Mouse (Mus musculus): Measurements from ENCODE around the gene Trpv3. TPM values are rescaled to one million over a fixed set of nuclear protein-coding genes. Genes with fewer than 3 reads are reported as not detected.

Trpv3 gene
- polyA plus RNA-seq (2012; ENCODE audit: insufficient read depth, insufficient read length, missing spikeins) = not detected in 2 replicates

GRCm38 (mm10) chr11:73267267-73267666, at the start of gene Trpv3:
Trpv3 (plus strand) TSS chr11:73267388.
- TF ChIP-seq POLR2A (IDR thresholded peaks at IDR 0.05; ENCODE audit: borderline replicate concordance, low read depth, low read length) (no peak), CTCF (IDR thresholded peaks at IDR 0.05; ENCODE audit: low read depth, low read length) (no peak)
- H3K4me3 ChIP-seq (ENCODE audit: insufficient read depth, low read length) = no peak within 1 kb of the TSS
- no peaks in the 10 kb centered on the region for H3K4me1 ChIP-seq (ENCODE audit: control insufficient read depth, insufficient read depth, low read length)
- H3K27ac ChIP-seq (ENCODE audit: insufficient read depth, low read depth, low read length) = no peak within 1 kb of the TSS

- Histone ChIP-seq H3K27ac (ENCODE audit: insufficient read depth, low read depth, low read length) (no peak overlapping the region), H3K4me3 (ENCODE audit: insufficient read depth, low read length) (no peak overlapping the region), H3K4me1 (ENCODE audit: control insufficient read depth, insufficient read depth, low read length) (0 out of 2 replicates have a peak, but pooled peaks cover 3% of the 10 kb centered on the region)
- TF ChIP-seq POLR2A (IDR thresholded peaks at IDR 0.05; ENCODE audit: borderline replicate concordance, low read depth, low read length) (no peak), CTCF (IDR thresholded peaks at IDR 0.05; ENCODE audit: low read depth, low read length) (no peak; the same call in 1 of the 2 replicates)
These were observed 47.5 kb upstream of the Trpv3 start for GRCm38 (mm10) chr11:73219671-73220070.

DNA sequence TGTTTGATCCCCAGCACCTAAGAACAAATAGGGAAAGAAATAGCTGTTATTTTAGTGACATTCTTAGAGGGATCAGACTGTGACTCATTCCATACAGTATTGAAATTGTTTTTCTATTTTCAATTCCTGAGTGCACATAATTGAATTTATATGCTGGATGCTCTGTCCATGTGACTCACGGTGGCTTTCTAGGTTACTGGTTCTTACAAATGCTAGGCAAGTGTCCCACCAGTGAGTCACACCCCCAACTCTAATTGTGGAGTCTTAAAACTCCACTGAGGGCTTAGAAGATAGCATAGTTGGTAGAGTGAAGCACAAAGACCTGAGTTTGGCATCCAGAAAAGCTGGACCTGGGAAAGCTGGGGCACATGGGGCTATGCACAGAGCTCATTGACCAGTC, 46.5 kb upstream of the Trpv3 start:
- TF ChIP-seq POLR2A (IDR thresholded peaks at IDR 0.05; ENCODE audit: borderline replicate concordance, low read depth, low read length) (no peak), CTCF (IDR thresholded peaks at IDR 0.05; ENCODE audit: low read depth, low read length) (no peak)

DNA sequence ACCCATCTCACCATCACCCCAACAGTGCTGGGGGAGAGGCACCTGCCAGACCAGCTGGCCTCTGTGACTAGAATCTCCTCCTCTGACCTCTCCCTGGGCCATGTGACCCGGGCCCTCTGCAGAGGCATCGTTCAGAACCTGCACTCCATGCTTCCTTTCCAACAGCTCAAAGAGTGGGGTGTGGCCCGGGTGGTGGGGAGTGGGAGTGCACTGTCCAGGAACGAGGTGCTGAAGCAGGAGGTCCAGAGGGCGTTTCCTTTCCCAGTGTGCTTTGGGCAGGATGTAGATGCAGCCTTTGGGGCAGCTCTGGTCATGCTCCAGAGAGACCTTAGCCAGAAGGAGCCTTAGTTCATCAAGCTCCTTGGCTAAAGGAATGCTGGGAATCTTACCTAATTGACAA, 44.3 kb upstream of the Trpv3 start:
- no peaks in the 10 kb centered on the region for H3K4me1 ChIP-seq (ENCODE audit: control insufficient read depth, insufficient read depth, low read length)
- no peak overlapping the region for H3K4me3 ChIP-seq (ENCODE audit: insufficient read depth, low read length)
- H3K27ac ChIP-seq (ENCODE audit: insufficient read depth, low read depth, low read length) = no peak overlapping the region
- TF ChIP-seq CTCF (IDR thresholded peaks at IDR 0.05; ENCODE audit: low read depth, low read length) (no peak), POLR2A (IDR thresholded peaks at IDR 0.05; ENCODE audit: borderline replicate concordance, low read depth, low read length) (no peak)

More for the DNA sequence above, 46.5 kb upstream of the Trpv3 start:
- Histone ChIP-seq H3K4me3 (ENCODE audit: insufficient read depth, low read length) (no peak overlapping the region), H3K4me1 (ENCODE audit: control insufficient read depth, insufficient read depth, low read length) (0 out of 2 replicates have a peak, but pooled peaks cover 3% of the 10 kb centered on the region), H3K27ac (ENCODE audit: insufficient read depth, low read depth, low read length) (no peak overlapping the region)

DNA sequence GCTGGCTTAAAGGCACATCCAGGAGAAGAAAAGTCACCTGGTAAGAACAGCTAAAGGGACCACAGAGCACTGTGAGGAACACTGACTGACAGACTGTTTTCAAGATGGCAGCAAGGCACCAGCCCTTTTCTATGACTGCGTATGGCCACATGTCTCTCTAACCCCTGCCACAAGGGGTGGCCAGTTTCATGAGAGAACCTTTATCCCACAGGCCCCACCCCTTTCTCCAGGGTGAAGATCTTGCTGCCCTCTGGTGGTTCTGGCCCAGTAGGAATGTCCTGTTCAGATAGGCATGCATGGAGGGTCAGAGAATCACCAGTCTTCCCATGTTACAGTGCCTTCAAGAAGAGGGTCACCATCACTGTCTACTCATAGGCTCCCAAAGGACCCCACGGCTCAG, 43.2 kb upstream of the Trpv3 start:
- Histone ChIP-seq H3K27ac (ENCODE audit: insufficient read depth, low read depth, low read length) (no peak overlapping the region), H3K4me1 (ENCODE audit: control insufficient read depth, insufficient read depth, low read length) (no peaks in the 10 kb centered on the region), H3K4me3 (ENCODE audit: insufficient read depth, low read length) (no peak overlapping the region)
- TF ChIP-seq POLR2A (IDR thresholded peaks at IDR 0.05; ENCODE audit: borderline replicate concordance, low read depth, low read length) = no peak
- TF ChIP-seq CTCF (IDR thresholded peaks at IDR 0.05; ENCODE audit: low read depth, low read length) = no peak

DNA sequence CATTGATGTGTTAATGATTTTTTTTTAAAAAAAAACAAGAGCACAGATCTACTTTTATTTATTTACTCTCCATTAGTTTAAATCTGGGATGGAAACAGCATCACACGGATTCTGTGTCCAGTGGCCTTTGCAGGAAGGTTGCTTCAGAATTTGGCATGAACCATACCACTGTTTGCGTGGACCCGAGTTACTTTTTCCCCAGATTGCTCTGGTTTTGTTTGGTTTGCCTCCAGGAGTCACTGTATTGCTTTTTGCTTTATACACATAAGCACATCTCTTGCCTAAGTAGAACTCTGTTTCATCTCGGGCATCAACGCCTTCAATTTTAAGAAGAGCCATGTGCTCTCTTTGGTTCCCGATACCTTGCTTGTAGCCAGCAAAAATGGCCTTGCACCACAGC, 41.3 kb upstream of the Trpv3 start:
- H3K4me3 ChIP-seq (ENCODE audit: insufficient read depth, low read length) = no peak overlapping the region
- no peak for TF ChIP-seq POLR2A (IDR thresholded peaks at IDR 0.05; ENCODE audit: borderline replicate concordance, low read depth, low read length)
- TF ChIP-seq CTCF (IDR thresholded peaks at IDR 0.05; ENCODE audit: low read depth, low read length) = no peak
- no peaks in the 10 kb centered on the region for H3K4me1 ChIP-seq (ENCODE audit: control insufficient read depth, insufficient read depth, low read length)
- H3K27ac ChIP-seq (ENCODE audit: insufficient read depth, low read depth, low read length) = no peak overlapping the region

DNA sequence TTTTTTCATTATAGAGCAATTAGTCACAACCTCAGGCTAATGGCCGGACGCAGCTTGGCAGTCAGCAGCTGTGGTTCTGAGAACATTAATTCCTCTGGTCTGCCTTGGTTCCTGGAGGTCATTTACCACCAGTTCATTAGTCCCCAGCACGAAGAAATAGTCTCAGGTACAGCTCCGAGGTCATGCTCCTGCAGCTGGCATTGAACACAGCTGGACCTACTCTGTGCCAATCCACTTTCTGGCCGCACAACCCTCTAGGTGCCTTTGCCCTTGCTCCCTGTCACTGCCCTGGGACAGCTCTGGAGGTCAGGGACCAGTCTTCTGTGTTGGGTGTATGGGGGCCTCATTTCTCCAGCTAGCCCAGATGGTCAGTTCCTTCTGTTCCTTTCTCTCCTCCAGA, 38.3 kb upstream of the Trpv3 start:
- Histone ChIP-seq H3K4me1 (ENCODE audit: control insufficient read depth, insufficient read depth, low read length) (no peaks in the 10 kb centered on the region), H3K27ac (ENCODE audit: insufficient read depth, low read depth, low read length) (no peak overlapping the region), H3K4me3 (ENCODE audit: insufficient read depth, low read length) (no peak overlapping the region)
- TF ChIP-seq POLR2A (IDR thresholded peaks at IDR 0.05; ENCODE audit: borderline replicate concordance, low read depth, low read length) (no peak), CTCF (IDR thresholded peaks at IDR 0.05; ENCODE audit: low read depth, low read length) (no peak)

- Histone ChIP-seq H3K27ac (ENCODE audit: insufficient read depth, low read depth, low read length) (no peak overlapping the region), H3K4me1 (ENCODE audit: control insufficient read depth, insufficient read depth, low read length) (no peaks in the 10 kb centered on the region), H3K4me3 (ENCODE audit: insufficient read depth, low read length) (no peak overlapping the region)
- no peak for TF ChIP-seq POLR2A (IDR thresholded peaks at IDR 0.05; ENCODE audit: borderline replicate concordance, low read depth, low read length)
- TF ChIP-seq CTCF (IDR thresholded peaks at IDR 0.05; ENCODE audit: low read depth, low read length) = no peak
These were observed 37.1 kb upstream of the Trpv3 start for GRCm38 (mm10) chr11:73230081-73230480.

GRCm38 (mm10) chr11:73232513-73232912, 34.7 kb upstream of the Trpv3 start:
- H3K4me1 ChIP-seq (ENCODE audit: control insufficient read depth, insufficient read depth, low read length) = no peaks in the 10 kb centered on the region
- H3K4me3 ChIP-seq (ENCODE audit: insufficient read depth, low read length) = no peak overlapping the region
- TF ChIP-seq CTCF (IDR thresholded peaks at IDR 0.05; ENCODE audit: low read depth, low read length) (no peak), POLR2A (IDR thresholded peaks at IDR 0.05; ENCODE audit: borderline replicate concordance, low read depth, low read length) (no peak)
- no peak overlapping the region for H3K27ac ChIP-seq (ENCODE audit: insufficient read depth, low read depth, low read length)

GRCm38 (mm10) chr11:73233992-73234391, 33.2 kb upstream of the Trpv3 start, which contains the start of gene Trpv1:
Trpv1 (plus strand) TSS chr11:73234292.
- Histone ChIP-seq H3K27ac (ENCODE audit: insufficient read depth, low read depth, low read length) (no peak within 1 kb of the TSS), H3K4me3 (ENCODE audit: insufficient read depth, low read length) (no peak within 1 kb of the TSS), H3K4me1 (ENCODE audit: control insufficient read depth, insufficient read depth, low read length) (no peaks in the 10 kb centered on the region)
- no peak for TF ChIP-seq CTCF (IDR thresholded peaks at IDR 0.05; ENCODE audit: low read depth, low read length)
- TF ChIP-seq POLR2A (IDR thresholded peaks at IDR 0.05; ENCODE audit: borderline replicate concordance, low read depth, low read length) = no peak

Measured in bone marrow macrophage, adult 2 months (primary cell).